Mouse (Mus musculus): ENCODE measurements around the gene Csf1.

Csf1 gene

DNA sequence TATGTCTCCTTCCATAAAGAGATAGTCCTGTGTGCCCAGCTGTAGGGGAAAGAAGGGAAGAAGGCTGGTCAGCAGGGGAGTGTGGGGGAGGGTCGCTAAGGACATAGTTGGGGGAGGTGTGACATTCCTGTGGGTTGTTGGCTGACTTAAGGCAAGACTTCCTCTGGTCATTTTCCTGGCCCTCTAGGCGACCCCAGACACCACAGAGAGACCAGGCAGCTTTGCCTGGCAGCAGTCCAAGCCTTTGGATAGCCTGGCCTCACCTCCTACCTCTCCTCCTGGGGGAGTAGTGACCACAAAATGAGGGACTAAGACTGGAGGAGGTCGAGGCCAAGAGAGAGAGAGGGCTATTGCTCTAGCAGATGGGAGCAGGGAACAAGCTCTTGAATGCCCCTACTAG, 17.2 kb downstream of the Csf1 start:
- no peak for TF ChIP-seq GATA4 (IDR thresholded peaks at IDR 0.05; ENCODE audit: insufficient replicate concordance, low read length)

DNA sequence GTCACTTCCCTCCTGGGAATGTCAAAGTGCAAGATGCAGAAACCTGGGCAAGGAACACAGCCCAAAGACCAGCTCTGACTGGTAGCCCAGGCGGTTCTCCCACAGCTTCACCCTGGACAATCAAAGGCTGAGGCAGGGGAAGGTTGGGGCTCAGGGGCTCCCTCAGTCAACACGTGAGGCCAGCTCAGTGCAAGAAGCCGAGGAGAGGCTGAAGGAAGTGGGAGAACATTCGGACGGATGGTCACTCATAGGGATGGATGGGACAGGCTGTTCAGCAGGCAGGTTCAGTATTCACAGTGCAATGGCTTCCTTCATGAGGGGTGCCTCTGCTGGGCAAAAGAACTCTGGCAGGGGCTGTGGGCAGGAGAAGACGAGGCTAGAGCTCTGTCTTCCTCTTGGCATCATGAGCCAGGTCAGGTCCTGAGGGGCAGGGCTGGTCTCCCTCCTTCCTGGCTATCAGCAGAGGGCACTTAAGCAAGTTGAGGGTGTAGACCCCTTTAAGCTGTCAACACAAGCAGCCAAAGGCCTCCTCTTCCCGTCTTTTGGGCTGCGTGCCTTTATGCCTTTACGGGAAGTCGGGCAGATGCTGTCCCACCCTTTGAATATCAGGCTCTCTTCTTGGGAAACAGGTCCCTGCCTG, 18.1 kb downstream of the Csf1 start:
- TF ChIP-seq GATA4 (IDR thresholded peaks at IDR 0.05; ENCODE audit: insufficient replicate concordance, low read length) = no peak

DNA sequence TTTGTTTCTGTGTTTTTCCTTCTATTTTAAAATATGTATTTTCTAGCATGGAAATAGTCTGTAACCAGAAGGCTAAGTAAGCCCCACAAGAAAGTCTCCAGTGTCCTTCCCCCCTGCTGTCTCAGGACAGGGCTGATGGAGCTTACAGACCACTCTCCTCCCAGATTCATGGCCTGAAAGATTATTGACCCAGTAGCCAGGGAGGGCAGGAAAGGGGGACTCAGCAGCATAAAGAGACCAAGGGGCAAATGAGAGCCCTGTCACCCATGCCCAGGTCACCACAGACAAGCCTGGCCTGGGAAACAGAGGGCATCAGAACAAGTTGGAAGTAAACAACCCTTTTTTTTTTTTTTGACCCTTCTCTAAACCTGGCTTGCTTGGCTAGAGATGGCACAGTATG, 18.9 kb downstream of the Csf1 start:
- TF ChIP-seq GATA4 (IDR thresholded peaks at IDR 0.05; ENCODE audit: insufficient replicate concordance, low read length) = no peak

DNA sequence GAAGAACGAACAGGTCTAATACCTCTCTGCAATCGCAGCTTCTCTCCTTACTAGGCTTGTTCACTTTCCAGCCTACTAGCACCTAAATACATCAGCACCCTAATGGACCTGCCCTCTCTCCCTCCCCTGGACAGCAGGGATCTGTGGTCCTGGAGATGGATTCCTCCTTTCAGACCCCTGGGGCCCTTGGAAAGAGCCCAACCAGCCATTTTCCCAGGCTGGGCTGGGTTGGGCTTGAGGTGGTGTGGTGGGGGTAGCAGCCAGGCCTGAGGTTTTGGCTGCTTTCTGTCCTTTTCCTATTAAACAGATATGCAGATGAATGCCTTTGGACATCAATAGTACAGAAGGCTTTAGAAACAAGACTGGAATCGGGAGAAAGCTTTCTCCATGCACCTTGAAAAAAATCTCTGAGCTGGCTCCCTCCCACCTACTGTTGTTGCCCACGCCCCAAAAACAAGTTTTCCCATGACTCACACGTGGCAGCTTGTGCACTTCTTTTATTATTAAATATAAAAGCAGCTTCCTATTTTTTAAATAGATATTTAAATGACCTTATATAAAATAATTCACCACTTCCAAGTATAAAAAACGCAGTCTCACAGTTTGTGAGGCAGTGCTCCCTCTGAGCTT, 19.6 kb downstream of the Csf1 start:
- no peak for TF ChIP-seq GATA4 (IDR thresholded peaks at IDR 0.05; ENCODE audit: insufficient replicate concordance, low read length)

DNA sequence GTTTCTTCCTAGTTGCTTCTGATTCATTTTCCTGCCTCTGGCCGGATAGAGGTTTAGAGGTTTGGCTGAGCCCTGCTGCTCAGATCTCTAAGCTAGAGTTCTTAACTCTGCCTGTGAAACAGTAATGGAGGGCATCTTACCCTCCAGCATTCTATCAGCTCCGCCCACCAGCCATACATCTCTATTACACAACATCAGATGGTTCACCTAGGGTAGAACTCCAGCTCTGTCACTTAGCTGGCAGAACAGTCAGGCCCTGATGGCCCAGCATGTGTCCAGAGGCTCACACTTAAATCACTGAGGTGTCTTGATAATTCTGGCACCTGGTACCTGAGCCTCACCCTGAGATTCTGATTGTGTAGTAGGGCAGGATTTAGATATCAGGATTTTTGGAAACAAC, 20.3 kb downstream of the Csf1 start:
- no peak for TF ChIP-seq GATA4 (IDR thresholded peaks at IDR 0.05; ENCODE audit: insufficient replicate concordance, low read length)

DNA sequence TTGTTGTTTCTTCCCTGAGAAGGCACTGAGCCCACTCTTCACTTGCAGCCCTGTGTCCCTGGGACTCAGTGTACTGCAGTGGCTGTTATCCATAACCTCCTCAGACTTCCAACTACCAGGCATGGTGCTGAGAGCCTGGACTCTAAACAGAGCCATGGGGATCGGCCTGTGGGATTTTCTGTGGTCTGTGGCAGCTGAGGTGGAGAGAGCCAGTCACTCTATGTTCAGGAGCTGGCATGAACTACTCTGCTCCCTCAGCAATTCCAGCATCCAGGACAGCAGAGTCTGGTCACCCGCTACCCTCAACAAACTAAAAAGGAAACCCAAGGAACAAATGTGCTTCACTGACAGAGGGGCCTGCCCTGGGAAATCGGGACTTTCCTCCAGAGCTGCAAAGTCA, 20.8 kb downstream of the Csf1 start:
- no peak for TF ChIP-seq GATA4 (IDR thresholded peaks at IDR 0.05; ENCODE audit: insufficient replicate concordance, low read length)

DNA sequence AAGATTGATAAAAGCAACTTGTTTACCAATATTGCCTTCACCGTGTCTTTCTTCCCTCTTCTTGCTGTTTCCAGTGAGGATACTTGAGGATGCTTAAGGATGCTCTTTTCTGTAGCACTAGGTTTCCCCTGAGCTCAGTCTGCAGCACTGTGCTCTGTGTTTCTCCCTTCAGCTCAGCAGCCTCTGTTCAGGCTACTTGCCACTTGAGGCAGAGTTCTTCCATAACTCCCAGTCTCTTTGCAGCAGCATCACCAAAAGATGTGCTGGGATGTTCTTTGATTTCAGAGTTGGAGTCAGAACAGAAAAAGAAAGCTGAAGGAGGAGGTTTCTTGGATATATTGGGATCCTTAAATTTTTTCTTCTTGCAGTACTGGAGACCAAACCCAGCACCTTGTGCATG, 21.6 kb downstream of the Csf1 start:
- no peak for TF ChIP-seq GATA4 (IDR thresholded peaks at IDR 0.05; ENCODE audit: insufficient replicate concordance, low read length)

DNA sequence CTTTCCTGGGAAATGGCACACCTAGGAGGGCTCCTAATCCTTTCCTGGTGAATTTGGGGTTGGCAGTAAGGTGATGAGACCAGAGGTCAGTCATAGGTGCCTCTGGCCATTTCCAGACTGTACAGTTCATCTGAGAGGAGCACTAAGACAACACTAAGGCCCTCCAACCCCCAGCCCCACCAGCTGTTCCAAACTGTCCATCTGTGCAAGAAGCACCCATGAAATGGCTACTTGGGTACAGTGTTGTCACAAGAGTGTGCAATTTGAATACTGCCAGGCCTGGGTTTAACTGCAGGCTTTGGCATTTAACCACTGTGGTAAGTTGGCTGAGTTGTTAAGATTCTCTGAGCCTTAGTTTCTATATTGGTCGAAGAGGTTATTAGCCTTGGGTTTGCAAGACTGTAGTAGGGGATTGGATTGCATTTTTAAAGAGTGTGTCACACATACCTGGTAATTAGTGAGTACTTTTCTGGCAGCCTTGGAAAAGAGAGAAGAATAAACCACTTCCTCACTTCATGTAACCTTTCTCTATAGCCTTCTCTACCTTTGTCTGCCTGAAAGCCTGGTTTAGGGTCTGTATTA, 22.6 kb downstream of the Csf1 start:
- TF ChIP-seq GATA4 (IDR thresholded peaks at IDR 0.05; ENCODE audit: insufficient replicate concordance, low read length) = no peak

DNA sequence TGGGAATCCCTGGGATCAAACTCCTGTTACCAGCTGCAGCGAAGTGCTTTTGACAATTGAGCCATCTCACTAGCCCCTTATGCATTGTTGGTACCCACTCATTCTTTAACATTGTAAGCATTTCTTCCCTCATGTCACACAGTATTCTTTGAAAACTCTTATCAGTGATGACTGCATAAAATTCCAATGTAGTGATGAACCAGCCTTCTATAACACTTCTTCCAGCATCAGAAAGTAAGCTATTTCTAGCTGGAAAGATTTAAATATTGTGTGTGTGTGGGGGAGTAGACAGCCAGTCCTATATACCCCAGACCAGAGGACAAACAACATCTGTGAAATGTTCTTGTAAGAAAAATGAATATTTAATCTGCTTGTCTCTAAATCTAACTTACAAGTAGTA, 26.9 kb downstream of the Csf1 start:
- no peak for TF ChIP-seq GATA4 (IDR thresholded peaks at IDR 0.05; ENCODE audit: insufficient replicate concordance, low read length)

DNA sequence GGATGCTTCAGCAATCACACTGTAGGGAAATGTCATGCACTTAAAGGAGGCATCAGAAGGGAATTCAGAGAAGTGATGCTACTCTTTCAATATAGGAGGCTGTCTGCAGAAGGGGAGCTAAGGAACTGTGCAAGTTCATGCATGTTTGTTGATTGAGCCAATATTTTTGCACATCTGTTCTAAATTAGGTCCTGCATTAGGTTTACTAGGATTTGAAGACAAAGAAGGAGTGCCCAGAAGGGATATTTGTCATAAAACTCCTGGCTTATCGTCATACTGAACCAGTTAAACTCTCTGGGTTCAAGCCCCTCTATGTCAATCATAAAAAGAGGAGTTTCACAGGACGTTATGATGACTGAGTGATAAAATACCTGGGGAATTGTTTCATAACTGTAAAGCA, 30.0 kb downstream of the Csf1 start:
- TF ChIP-seq GATA4 (IDR thresholded peaks at IDR 0.05; ENCODE audit: insufficient replicate concordance, low read length) = no peak

DNA sequence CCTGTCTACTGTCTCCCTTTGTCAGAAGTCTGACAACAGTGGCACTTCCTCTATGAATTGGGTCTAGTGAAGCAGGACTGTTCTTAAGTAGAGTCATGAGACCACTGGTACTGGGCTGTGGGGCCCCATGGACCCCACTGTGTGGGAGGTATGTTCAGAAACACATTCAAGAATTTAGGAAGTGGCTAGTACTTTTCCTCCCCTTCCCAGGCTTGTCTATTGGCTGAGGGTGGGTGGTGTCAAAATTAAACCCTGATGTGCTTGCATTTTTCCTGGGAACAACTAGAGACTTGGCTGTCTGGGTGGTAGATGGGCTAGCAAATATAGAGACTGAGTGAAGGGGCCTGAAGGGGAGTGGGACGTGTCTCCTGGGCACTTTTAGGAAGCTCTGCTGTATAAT, 31.8 kb downstream of the Csf1 start:
- TF ChIP-seq GATA4 (IDR thresholded peaks at IDR 0.05; ENCODE audit: insufficient replicate concordance, low read length) = no peak

DNA sequence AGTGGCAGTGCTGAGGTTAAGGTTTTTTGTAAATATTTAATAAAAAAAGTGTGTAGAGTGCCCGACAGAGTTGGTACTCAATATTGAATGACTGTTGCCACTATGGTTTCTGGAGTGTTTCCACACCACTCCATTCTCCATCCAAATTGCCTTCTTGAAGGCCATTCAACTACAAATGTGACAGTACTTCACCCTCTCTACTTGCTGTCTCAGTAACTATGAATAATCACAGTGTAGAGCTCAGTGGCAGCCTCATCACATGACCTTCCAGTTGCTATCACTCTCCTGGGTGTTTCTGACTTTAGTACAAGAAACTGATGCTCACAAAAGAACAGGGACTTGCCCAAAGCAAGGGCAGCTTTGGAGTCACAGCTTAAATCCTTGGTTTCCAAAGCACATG, 44.3 kb downstream of the Csf1 start:
- no peak for TF ChIP-seq GATA4 (IDR thresholded peaks at IDR 0.05; ENCODE audit: insufficient replicate concordance, low read length)

DNA sequence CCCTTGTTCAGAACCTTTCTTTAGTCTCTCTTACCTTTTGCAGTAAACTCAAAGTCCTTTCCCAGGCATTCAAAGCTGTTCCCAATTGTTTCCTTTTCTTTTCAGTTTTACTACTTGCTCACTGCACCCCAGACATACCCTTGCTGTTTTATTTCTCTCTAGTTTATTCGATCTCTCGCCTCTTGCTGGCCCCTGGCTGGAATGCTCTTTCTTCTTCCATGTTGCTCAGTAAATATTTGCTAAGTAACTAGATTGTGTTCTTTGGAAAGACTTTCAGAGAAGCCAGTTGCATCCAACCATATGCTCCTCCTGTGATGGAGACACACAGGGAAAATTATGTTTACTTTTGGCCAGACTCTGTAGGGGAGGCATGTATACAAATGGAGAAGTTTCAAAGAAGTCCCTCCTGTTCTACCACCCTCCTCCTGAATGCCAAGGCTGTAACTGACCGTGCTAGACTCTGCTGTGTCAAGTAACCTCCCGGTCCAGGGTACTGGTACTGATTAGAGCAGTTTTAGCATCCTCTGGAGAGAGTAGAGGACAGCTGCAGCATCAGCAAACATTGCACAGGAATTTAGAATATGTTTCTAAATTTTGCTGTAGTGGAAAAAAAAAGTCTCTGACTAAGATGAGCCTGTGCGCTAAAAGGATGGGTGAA, 45.9 kb downstream of the Csf1 start:
- TF ChIP-seq GATA4 (IDR thresholded peaks at IDR 0.05; ENCODE audit: insufficient replicate concordance, low read length) = no peak

DNA sequence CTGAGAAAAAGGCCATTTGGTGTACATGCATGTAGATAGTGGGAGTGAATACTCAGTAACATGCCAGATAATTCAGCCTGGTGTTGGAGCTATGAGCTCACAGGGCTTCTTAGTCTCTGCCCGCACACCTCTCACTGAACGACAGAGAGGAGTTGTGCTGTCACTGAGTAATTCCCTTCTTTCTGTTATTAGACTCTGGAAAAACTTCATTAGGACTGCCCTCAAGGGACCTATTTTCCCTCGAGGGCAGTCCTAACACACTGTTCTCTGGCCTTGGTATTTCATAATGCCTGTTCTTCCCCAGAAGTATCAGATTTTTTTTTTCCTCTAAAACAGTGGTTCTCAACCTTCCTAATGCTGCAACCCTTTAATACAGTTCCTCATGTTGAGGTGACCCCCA, 48.2 kb downstream of the Csf1 start:
- no peak for TF ChIP-seq GATA4 (IDR thresholded peaks at IDR 0.05; ENCODE audit: insufficient replicate concordance, low read length)

DNA sequence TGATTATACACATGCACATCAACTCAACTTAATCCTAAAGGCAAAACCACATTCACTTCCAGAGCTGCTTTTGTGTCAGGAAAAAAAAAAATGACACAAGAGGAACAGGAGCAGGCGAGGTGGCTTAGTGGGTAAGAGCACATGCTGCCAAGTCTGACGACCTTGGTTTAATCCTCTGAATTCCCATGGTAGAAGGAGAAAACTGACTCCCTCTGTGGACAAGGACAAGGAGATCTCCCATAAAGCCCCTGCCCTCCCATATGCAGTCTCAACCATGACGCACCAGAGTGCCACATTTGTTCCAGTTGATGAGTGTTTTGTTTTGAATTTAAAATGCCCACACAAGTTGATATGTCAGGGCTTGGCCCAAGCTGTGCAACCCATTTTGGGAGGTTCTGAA, 51.1 kb downstream of the Csf1 start:
- no peak for TF ChIP-seq GATA4 (IDR thresholded peaks at IDR 0.05; ENCODE audit: insufficient replicate concordance, low read length)

DNA sequence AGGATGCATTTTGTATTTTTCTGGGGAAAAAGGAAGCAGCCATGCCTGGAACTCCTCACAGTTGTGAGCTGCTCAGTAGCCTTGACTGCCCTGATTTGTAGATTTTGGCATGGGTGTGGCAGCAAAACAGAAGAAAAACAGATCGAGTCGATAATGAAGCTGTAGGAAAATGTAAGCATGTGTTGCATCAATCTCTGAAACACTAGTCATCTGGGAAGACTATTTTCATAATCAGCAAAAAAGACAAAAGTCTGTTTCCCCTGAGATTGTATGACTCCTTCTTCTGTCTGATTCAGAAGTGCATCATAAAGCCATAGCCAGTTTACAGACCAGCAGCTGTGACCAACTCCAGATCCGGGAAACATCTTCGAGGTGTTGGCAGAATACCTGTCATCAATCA, 53.0 kb downstream of the Csf1 start:
- no peak for TF ChIP-seq GATA4 (IDR thresholded peaks at IDR 0.05; ENCODE audit: insufficient replicate concordance, low read length)
